Mouse (Mus musculus) liver, embryonic 14.5 days (tissue): ENCODE results near the gene Plekhs1.

Experiments
- CTCF ChIP-seq: IDR thresholded peaks from 2 replicates; pipeline ENCODE4 v1.5.1; 2016; ENCODE audit warnings: antibody characterized with exemption, low read depth, control low read depth
- EP300 ChIP-seq: IDR thresholded peaks from 2 replicates; pipeline ENCODE4 v1.6.1; 2016; ENCODE audit warnings: antibody characterized with exemption, low read depth

DNA sequence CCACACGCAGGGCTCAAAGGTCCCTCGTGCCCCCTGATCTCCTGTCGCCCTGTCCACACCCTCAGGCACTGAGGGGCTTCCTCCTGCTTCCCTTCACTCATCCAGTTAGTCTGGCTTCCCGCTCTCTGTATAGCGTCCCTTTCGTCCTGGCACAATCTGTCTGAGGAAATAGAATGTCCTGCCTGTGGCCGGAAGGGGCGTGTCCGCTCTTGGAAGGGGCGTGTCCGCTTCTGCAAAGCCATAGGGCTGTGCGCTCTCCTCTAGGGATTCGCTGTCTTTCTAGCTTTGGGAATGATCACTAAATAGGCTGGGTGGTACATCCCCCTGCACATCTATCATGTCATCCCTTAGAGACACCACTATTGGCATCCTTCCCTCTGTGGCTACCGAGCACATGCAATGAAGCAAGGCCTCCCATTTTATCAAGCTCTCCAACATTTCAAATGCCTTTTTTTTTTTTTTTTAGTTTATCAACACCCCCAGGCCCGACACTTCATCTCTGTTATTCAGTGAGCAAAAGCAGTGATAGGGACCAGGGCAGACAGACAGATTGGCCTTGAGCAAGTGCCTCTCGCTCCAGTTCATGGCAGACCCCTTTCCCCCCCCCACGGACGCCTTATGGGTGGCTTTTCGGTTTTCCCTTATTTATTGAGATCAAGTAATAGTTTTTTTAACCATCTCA, 13.6 kb downstream of the Plekhs1 start:
- TF ChIP-seq CTCF = no peak; the same call in 1 of the 2 replicates
- TF ChIP-seq EP300 = no peak
